Mouse (Mus musculus) lung, postnatal 14 days (tissue): ENCODE results near the gene Thrap3.
"Not testable (repeated sequence)": the region's sequence is repeated elsewhere in the genome, so short reads cannot be mapped to it uniquely, and the experiment has no call there.

ENCODE experiments used
- DNase-seq: peaks from one replicate; pipeline ENCODE4 v3.0.0; 2021

Gene Thrap3

GRCm38 (mm10) chr4:126202303-126203181 lies at the start of gene Thrap3:
Gene Thrap3 (minus strand): TSS chr4:126202760.
- DNase-seq = peak; percentile 99

- DNase-seq = peak; percentile 69
Observed at GRCm38 (mm10) chr4:126251655-126252254, 49.2 kb upstream of the Thrap3 start.

GRCm38 (mm10) chr4:126250659-126251058 lies 48.1 kb upstream of the Thrap3 start:
- DNase-seq = no peak

GRCm38 (mm10) chr4:126248261-126248868 lies 45.8 kb upstream of the Thrap3 start:
- no peak for DNase-seq

GRCm38 (mm10) chr4:126246202-126246889 lies 43.8 kb upstream of the Thrap3 start:
- DNase-seq = no peak

- DNase-seq = no peak
Observed at GRCm38 (mm10) chr4:126242510-126242909, 40.0 kb upstream of the Thrap3 start.

- no peak for DNase-seq
Observed at GRCm38 (mm10) chr4:126241956-126242355, 39.4 kb upstream of the Thrap3 start.

- no peak for DNase-seq
Observed at GRCm38 (mm10) chr4:126239862-126240475, 37.4 kb upstream of the Thrap3 start.

GRCm38 (mm10) chr4:126237721-126238242 lies 35.2 kb upstream of the Thrap3 start:
- DNase-seq = no peak

- DNase-seq = peak; percentile 66
Observed at GRCm38 (mm10) chr4:126236467-126237280, 34.1 kb upstream of the Thrap3 start.

GRCm38 (mm10) chr4:126235191-126235590 lies 32.6 kb upstream of the Thrap3 start:
- DNase-seq = no peak

- DNase-seq = peak; percentile 66
Observed at GRCm38 (mm10) chr4:126234496-126235175, 32.1 kb upstream of the Thrap3 start.

GRCm38 (mm10) chr4:126233676-126234308 lies 31.2 kb upstream of the Thrap3 start:
- DNase-seq = no peak

- DNase-seq = no peak
Observed at GRCm38 (mm10) chr4:126229900-126230299, 27.3 kb upstream of the Thrap3 start.

GRCm38 (mm10) chr4:126228144-126228543 lies 25.6 kb upstream of the Thrap3 start:
- no peak for DNase-seq

GRCm38 (mm10) chr4:126227077-126227761 lies 24.7 kb upstream of the Thrap3 start:
- peak; percentile 97 for DNase-seq

GRCm38 (mm10) chr4:126226640-126227039 lies 24.1 kb upstream of the Thrap3 start:
- no peak for DNase-seq

- no peak for DNase-seq
Observed at GRCm38 (mm10) chr4:126222631-126223030, 20.1 kb upstream of the Thrap3 start.

- no peak for DNase-seq
Observed at GRCm38 (mm10) chr4:126220045-126220444, 17.5 kb upstream of the Thrap3 start.

- DNase-seq = not testable (repeated sequence)
Observed at GRCm38 (mm10) chr4:126219540-126219939, 17.0 kb upstream of the Thrap3 start.
